Mouse (Mus musculus): Measurements from ENCODE around the gene Cdh4. TPM values are rescaled to one million over a fixed set of nuclear protein-coding genes. Genes with fewer than 3 reads are reported as not detected.
A peak's percentile ranks its signal among the peaks of the same experiment; 100 is the strongest.

The Cdh4 gene
- polyA plus RNA-seq, 1 experiment = not detected

DNA sequence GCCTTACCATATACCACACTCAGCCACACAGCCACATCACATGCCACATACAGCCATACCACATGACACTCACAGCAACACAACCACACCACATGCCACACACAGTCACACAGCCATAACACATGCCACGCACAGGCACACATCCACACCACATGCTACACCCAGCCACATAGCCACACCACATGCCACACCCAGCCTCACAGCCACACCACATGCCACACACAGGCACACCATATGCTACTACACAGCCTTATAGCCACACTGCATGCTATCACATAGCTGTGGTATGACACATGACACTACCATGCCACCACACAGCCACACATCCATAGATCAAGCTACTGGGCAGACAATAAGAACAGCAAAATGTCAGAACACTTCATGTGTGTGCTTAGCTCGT lies 158.1 kb downstream of the Cdh4 start:
- Histone ChIP-seq H3K4me3 (replicated peaks) (peak overlapping the region; percentile 76), H3K27me3 (replicated peaks) (no peaks in the 10 kb centered on the region), H3K4me1 (peaks cover 5% of the 10 kb centered on the region; the same call in 1 of the 2 replicates), H3K9me3 (peaks cover 29% of the 10 kb centered on the region), H3K36me3 (replicated peaks; ENCODE audit: low read length) (no peaks in the 10 kb centered on the region)
- TF ChIP-seq FLI1 (IDR thresholded peaks at IDR 0.05; ENCODE audit: low read length) (no peak), GATA1 (IDR thresholded peaks at IDR 0.05; ENCODE audit: borderline replicate concordance, low read length) (no peak)

- Histone ChIP-seq H3K9me3 (peaks cover 32% of the 10 kb centered on the region), H3K27me3 (replicated peaks) (no peaks in the 10 kb centered on the region)
- TF ChIP-seq FLI1 (IDR thresholded peaks at IDR 0.05; ENCODE audit: low read length) (no peak), GATA1 (IDR thresholded peaks at IDR 0.05; ENCODE audit: borderline replicate concordance, low read length) (no peak)
These were observed 158.9 kb downstream of the Cdh4 start for GRCm38 (mm10) chr2:179601167-179601566.

GRCm38 (mm10) chr2:179604746-179605145 lies 162.5 kb downstream of the Cdh4 start:
- no peaks in the 10 kb centered on the region for H3K36me3 ChIP-seq (replicated peaks; ENCODE audit: low read length)

More at GRCm38 (mm10) chr2:179601167-179601566, 158.9 kb downstream of the Cdh4 start:
- no peaks in the 10 kb centered on the region for H3K36me3 ChIP-seq (replicated peaks; ENCODE audit: low read length)
- peak overlapping the region; percentile 75 for H3K4me3 ChIP-seq (replicated peaks)
- peaks cover 5% of the 10 kb centered on the region; the same call in 1 of the 2 replicates for H3K4me1 ChIP-seq

GRCm38 (mm10) chr2:179605255-179605654 lies 163.0 kb downstream of the Cdh4 start:
- Histone ChIP-seq H3K4me3 (replicated peaks) (peak overlapping the region; percentile 70), H3K4me1 (peaks cover 2% of the 10 kb centered on the region; the same call in 1 of the 2 replicates), H3K9me3 (peaks cover 63% of the 10 kb centered on the region), H3K36me3 (replicated peaks; ENCODE audit: low read length) (no peaks in the 10 kb centered on the region), H3K27me3 (replicated peaks) (no peaks in the 10 kb centered on the region)
- TF ChIP-seq FLI1 (IDR thresholded peaks at IDR 0.05; ENCODE audit: low read length) (no peak), GATA1 (IDR thresholded peaks at IDR 0.05; ENCODE audit: borderline replicate concordance, low read length) (no peak)

More at GRCm38 (mm10) chr2:179604746-179605145, 162.5 kb downstream of the Cdh4 start:
- no peak for TF ChIP-seq FLI1 (IDR thresholded peaks at IDR 0.05; ENCODE audit: low read length)
- TF ChIP-seq GATA1 (IDR thresholded peaks at IDR 0.05; ENCODE audit: borderline replicate concordance, low read length) = no peak
- peaks cover 58% of the 10 kb centered on the region for H3K9me3 ChIP-seq
- peaks cover 5% of the 10 kb centered on the region; the same call in 1 of the 2 replicates for H3K4me1 ChIP-seq
- H3K4me3 ChIP-seq (replicated peaks) = no peak overlapping the region
- no peaks in the 10 kb centered on the region for H3K27me3 ChIP-seq (replicated peaks)

DNA sequence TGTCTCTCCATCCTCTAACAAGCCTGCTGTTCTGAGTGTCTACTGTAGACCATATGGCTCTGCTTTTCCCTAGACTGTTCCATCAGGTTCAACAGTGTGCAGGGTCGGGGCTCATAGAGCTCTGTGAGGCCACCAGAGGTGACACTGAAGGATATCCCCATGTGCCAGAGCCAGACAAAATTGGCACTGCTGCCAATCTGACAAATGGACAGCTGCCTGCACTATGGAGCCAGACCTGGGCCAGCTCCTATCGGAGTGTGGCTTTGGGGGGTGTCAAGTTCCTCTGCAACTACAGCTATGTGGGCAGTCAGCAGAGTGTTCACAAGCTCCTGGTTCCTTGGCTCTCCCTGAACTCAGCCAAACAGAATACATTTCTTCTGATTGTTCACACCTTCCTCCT lies 164.1 kb downstream of the Cdh4 start:
- Histone ChIP-seq H3K9me3 (peaks cover 64% of the 10 kb centered on the region), H3K36me3 (replicated peaks; ENCODE audit: low read length) (no peaks in the 10 kb centered on the region), H3K4me3 (replicated peaks) (no peak overlapping the region), H3K27me3 (replicated peaks) (no peaks in the 10 kb centered on the region), H3K4me1 (no peaks in the 10 kb centered on the region)
- TF ChIP-seq GATA1 (IDR thresholded peaks at IDR 0.05; ENCODE audit: borderline replicate concordance, low read length) (no peak), FLI1 (IDR thresholded peaks at IDR 0.05; ENCODE audit: low read length) (no peak)

DNA sequence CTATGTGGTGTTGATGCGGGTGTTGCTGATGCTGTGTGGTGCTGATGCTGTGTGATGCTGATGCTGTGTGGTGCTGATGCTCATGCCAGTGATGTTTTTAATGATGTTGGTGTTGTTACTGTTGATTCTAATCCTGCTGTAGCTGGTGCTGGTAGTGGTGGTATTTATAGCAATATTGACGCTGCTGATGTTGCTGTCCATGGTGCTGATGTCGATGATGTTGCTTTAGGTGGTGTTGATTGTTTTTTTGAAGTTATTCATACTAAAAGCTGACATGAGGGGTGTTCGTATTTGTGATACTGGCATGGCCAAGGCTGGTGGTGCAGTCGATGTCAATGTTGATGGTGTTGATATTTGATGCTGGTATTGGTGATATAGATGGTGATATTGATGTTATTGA lies 173.7 kb downstream of the Cdh4 start:
- Histone ChIP-seq H3K36me3 (replicated peaks; ENCODE audit: low read length) (no peaks in the 10 kb centered on the region), H3K9me3 (peaks cover 29% of the 10 kb centered on the region), H3K4me3 (replicated peaks) (peak overlapping the region; percentile 72), H3K4me1 (no peaks in the 10 kb centered on the region), H3K27me3 (replicated peaks) (no peaks in the 10 kb centered on the region)
- no peak for TF ChIP-seq GATA1 (IDR thresholded peaks at IDR 0.05; ENCODE audit: borderline replicate concordance, low read length)

DNA sequence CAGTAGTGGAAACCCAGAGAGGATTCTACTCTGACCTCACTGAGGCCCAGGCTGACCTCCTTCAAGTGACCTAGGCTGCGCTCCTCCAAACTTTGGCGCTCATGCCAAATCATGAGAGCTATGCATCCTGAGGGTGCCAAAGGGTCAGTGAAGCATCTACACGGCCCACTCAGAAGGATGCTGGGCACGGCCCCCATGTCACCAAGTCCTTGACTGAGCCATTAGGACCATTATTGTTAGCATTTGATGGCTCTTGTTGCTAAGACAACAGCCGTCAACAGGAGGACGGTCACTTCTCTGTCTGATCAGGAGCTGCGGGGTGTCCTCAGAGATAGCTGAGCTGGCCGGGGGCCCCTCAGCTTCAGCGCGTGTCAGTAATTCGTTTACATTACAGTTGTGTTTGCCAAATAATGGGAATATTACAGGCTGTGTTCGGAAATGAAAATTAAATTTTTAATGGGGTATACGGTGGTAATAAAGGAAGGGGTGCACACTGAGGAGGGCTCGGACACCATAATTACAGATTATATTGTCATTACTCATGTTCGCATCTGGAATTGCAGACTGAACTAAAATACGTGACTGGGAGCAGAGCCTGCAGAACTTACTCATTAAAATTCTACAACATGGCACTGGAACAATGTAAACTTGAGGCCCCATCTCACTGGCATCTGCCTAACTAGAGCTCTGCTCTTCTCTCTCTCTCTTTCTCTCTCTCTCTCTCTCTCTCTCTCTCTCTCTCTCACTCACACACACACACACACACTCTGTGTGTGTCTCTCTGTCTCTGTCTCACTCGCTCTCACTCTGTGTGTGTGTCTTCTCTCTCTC lies 181.6 kb downstream of the Cdh4 start:
- Histone ChIP-seq H3K36me3 (replicated peaks; ENCODE audit: low read length) (no peaks in the 10 kb centered on the region), H3K9me3 (peaks cover 8% of the 10 kb centered on the region; the same call in 1 of the 2 replicates), H3K4me3 (replicated peaks) (no peak overlapping the region), H3K4me1 (no peaks in the 10 kb centered on the region), H3K27me3 (replicated peaks) (no peaks in the 10 kb centered on the region)
- TF ChIP-seq GATA1 (IDR thresholded peaks at IDR 0.05; ENCODE audit: borderline replicate concordance, low read length) (no peak), FLI1 (IDR thresholded peaks at IDR 0.05; ENCODE audit: low read length) (no peak)

- H3K4me3 ChIP-seq (replicated peaks) = no peak overlapping the region
- H3K9me3 ChIP-seq = 0 out of 2 replicates have a peak, but pooled peaks cover 9% of the 10 kb centered on the region
- H3K27me3 ChIP-seq (replicated peaks) = no peaks in the 10 kb centered on the region
- no peak for TF ChIP-seq GATA1 (IDR thresholded peaks at IDR 0.05; ENCODE audit: borderline replicate concordance, low read length)
- no peak for TF ChIP-seq FLI1 (IDR thresholded peaks at IDR 0.05; ENCODE audit: low read length)
- H3K36me3 ChIP-seq (replicated peaks; ENCODE audit: low read length) = no peaks in the 10 kb centered on the region
- no peaks in the 10 kb centered on the region for H3K4me1 ChIP-seq
These were observed 185.3 kb downstream of the Cdh4 start for GRCm38 (mm10) chr2:179627563-179627962.

GRCm38 (mm10) chr2:179630720-179631119 lies 188.5 kb downstream of the Cdh4 start:
- no peak for TF ChIP-seq GATA1 (IDR thresholded peaks at IDR 0.05; ENCODE audit: borderline replicate concordance, low read length)
- no peak for TF ChIP-seq FLI1 (IDR thresholded peaks at IDR 0.05; ENCODE audit: low read length)
- H3K4me1 ChIP-seq = no peaks in the 10 kb centered on the region
- H3K9me3 ChIP-seq = peaks cover 11% of the 10 kb centered on the region; the same call in 1 of the 2 replicates
- H3K27me3 ChIP-seq (replicated peaks) = no peaks in the 10 kb centered on the region
- H3K4me3 ChIP-seq (replicated peaks) = no peak overlapping the region
- no peaks in the 10 kb centered on the region for H3K36me3 ChIP-seq (replicated peaks; ENCODE audit: low read length)

- no peak for TF ChIP-seq FLI1 (IDR thresholded peaks at IDR 0.05; ENCODE audit: low read length)
- no peak for TF ChIP-seq GATA1 (IDR thresholded peaks at IDR 0.05; ENCODE audit: borderline replicate concordance, low read length)
- no peaks in the 10 kb centered on the region for H3K27me3 ChIP-seq (replicated peaks)
- H3K36me3 ChIP-seq (replicated peaks; ENCODE audit: low read length) = no peaks in the 10 kb centered on the region
- H3K9me3 ChIP-seq = peaks cover 20% of the 10 kb centered on the region
- H3K4me1 ChIP-seq = no peaks in the 10 kb centered on the region
- H3K4me3 ChIP-seq (replicated peaks) = no peak overlapping the region
These were observed 198.5 kb downstream of the Cdh4 start for GRCm38 (mm10) chr2:179640576-179641301.
